Mouse (Mus musculus): ENCODE measurements at regions not wholly inside any gene's neighbourhood (a gene's known extent, or its start where the extent isn't known, plus 50 kb on each side); places are given as distances from the start of the nearest gene placed in this dataset.

DNA sequence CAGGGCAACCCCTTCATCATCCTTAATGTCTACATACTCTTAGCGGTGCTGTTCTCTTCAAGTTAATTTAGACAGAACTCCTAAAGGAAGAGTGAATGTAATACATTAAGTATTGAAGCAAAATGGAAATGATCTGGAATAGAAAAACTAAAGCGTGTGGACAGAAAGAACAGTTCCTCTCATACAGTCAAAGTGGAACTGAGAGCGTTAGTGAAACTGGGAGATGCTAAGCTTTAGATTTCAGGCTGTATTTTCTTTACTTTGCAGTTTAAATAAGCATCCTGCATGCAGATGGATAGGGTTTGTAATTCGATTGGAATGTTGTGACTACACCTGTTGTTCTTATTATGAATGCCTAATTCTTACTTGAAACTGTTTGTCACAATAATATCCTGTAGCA is 286.5 kb upstream of the Pitrm1 start:
- DNase-seq, result no peak

DNA sequence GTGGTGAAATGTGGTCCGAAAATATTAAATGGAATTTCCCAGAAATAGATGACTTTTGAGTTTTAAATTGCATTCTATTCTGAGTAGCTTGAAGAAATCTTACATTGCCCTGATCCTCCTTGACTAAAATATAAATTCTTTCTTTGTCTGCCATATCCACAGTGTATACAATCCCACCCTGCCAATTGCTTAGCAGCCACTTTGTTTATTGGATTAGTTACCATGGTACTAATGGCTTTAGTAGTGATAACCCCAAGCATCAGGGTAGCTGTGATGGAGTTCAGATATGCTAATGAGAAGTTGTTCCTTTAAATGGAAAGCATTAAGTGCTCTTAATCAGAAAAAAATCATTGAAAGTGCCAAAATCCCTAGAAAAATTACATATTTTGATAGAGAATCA is 277.4 kb upstream of the Pitrm1 start:
- DNase-seq, result no peak

DNA sequence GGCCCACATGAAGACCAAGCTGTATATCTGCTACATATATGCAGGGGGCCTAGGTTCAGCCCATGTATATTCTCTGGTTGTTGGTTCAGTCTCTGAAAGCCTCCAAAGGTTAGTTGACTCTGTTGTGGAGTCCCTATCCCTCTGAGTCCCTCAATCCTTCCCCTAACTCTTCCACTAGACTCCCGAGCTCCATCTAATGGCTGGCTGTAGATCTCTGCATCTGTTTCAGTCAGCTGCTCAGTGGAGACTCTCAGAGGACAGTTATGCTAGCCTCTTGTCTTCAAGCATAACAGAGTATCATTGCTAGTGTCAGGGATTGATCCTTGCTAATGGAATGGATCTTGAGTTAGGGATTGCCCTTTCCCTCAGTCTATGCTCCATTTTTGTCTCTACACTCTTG is 275.0 kb upstream of the Pitrm1 start:
- DNase-seq, result no peak

DNA sequence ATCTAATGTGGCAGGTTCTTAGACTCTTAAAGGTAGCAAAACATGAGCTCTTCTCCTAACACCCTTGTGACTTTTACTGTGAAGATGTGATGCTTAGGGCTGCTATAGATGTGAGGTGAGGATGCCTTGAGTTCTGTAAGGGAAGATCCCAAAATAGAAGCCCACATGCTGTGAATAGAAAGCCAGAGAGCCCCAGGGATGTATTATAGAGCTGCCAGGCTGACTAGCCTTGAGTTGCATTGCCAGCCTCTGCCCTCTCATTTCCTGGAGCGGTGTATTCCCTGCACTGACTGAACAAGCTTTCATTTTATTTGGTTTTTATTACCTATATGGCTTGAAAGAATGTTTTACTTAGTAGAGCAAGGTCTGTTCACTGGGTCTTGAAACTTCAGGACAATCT is 267.9 kb upstream of the Pitrm1 start:
- no peak for DNase-seq

DNA sequence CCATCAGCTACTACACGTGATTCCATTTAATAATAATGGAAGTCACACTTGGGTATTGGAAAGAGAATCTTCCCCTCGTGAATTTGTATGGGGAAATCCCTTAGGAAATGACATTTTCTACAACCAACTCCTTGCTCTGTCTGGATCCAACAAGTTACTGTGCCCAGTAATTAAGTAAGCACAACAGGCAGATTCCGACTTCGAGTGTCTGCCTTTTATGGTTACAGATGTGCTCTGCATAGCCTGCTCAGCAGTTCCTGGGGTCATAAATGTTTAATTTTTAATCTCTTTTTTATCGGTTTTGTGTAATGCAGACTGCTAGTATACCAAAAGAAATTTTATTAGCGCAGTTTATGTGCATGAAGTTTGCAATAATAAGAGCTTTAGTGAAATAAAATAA is 259.8 kb upstream of the Pitrm1 start:
- no peak for DNase-seq

DNA sequence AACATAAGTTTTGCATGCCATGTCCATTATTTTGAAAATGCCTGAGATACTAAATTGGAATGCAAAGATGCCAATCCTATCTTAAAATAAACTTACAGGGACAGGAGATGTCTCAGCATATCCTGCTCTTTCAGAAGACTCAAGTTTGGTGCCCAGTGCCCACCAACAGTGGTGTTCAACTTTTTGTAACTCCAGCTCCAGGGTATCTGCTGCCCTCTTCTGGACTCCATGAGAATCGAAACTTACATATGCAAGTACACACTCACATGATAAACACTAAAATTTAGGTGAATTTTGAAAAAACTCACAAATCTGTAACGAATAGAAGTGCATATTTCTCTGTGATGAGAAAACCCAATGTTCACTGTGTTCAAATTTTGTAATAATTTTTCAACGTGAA is 255.9 kb upstream of the Pitrm1 start:
- DNase-seq, result no peak

DNA sequence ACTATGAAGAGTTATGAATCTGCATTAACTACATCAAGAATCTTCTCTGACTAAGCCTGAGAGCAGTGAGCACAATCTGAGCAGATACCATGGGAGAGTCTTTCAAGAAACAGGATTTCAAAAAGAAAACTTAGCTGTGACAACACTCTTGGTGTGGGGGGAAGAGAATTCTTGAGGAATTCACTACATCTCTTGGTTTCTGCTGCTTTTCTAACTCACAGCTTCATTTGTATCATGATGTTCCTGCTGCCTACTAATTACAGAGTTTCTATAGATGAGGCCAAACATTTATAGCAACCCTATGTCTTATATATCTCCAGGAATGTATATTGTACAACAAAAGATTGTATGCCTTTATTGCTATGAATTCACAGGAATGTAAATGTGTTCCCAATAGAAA is 242.2 kb upstream of the Pitrm1 start:
- DNase-seq, result no peak

DNA sequence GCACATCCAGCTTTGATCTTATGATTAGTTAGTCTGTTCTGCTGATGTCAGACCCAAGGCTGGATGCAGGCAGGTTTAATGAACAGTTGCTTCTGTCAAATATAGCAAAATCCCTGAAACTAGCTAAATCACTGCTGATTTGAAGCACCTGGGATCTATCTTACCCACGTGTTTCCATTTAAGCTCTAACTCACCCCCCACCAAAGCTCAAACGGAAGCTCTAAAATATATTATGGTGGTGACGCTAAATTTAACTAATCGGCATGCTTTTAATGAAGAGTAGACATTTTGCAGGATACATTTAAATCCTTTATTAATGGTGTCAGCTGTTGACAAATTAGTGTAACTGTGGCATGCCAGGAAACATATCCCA is 241.3 kb upstream of the Pitrm1 start:
- DNase-seq, result no peak

DNA sequence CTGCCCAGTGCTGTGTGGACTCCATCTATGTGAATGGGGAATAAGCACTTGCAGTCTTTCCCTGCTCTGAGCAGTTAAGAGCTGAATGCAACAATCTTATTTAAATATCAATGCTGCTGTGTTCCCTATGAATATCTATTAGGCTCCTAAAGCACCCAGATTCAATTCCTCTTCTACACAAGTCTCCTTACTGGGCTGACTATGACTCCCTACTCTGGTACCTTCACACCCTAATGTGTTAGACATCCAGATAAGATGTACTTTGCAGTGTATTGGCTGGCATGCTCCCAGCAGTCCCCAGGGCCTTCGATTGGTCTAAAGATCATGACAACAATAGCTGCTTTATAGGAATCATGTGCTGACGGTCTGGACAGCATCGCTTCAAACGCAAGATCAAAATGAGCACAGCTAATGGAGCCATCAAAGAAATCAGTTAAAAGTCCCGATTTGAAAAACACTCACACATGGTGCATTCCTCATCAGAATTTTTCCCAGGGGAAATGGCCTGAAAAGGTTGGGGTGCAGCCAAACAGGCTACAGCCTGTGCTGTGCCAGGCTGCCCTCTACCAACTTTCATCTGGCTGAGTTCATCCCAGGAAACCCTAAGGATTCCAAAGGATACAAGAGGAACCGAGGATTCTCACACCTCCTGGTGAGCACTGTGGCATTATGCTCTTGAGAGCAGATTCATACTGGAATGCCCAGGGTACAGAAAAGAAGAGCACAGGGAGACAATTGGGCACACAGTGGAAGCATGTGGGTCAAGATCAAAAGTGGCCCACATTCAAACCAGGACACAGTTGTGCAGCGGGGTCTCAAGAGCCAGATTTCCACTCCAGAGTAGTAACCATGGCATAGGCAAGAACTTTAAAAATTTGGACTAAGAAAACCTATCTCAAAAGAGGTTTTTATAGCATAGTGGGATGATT is 240.7 kb upstream of the Pitrm1 start:
- no peak for DNase-seq

DNA sequence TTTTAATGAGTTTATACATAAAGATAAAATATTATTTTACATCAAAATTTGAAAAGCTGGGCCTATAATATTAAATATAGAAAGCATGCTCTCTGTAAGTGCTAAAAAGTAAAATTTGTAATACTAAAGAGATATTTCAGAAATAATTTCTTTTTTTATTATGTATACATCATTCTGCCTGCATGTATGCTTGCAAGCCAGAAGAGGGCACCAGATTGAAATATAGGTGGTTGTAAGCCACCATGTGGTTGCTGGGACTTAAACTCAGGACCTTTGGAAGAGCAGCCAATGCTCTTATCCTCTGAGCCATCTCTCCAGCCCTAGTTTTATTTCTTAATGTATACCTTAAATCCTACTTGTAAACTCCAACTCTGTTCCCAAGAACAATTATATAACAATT is 231.7 kb upstream of the Pitrm1 start:
- DNase-seq, result no peak

DNA sequence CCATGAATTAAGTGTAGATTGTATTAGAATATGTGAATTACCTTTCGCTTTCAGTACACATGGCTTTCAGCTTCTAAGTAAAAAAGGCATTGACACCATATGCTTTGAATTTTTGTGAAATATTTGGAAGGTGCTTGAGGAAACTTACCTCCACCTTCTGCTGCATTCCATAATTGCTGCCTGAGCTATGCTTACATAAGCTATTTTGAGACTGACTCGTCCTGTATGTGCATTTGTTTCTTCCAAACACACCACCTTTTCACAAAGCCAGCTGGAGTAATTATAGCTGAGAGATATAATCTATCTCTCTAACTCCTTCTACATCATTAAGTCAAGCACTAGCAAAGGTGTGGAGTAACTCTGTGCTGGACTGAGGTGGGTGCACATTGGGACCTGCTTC is 224.0 kb upstream of the Pitrm1 start:
- no peak for DNase-seq

DNA sequence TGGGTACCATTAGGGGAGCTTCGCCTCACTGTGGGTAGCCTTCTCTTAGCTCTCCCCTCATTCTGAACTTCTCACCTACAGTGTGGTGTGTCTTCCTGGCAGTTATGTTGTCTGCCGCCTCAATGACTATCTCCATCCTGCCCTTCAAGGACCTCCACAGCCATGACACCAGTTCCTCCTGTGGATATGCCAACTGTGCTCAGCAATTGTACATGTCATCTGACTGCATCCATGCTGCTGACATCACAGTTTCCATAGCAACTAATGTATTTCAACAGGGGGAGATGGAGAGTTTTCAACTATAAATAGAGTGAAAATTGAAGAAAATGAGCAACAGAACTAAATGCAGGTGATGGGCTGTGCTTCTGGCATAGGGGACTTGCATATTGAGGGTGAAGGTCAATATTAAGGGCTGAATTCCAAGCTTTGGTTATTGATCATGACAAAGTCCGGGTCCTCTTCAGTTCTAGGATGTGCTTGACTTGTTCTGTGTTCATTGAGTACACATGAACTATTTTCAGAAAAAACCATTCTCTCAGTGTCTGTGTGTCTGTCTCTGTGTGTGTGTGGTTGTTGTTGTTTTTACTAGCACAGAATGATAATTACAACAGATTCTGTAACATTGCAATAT is 217.5 kb upstream of the Pitrm1 start:
- no peak for DNase-seq

DNA sequence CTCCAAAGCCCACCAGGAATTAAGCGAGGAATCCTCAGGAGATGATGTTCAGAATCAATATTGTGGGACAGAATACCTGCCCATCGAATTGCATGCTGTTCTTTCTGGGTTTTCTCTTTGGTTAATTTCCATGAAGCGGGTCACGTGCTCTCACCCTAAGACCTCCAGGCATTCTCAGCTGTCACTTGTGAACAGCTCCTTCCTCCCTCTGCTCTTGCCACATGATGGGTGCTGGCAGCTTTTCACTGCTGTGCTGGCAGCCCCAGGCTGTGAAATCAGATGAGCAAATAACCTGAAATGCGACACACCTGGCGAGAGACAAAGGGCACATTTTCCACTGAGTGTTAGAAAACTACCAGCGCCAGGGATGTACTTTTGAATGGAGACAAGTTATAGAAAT is 207.8 kb upstream of the Pitrm1 start:
- DNase-seq, result no peak

DNA sequence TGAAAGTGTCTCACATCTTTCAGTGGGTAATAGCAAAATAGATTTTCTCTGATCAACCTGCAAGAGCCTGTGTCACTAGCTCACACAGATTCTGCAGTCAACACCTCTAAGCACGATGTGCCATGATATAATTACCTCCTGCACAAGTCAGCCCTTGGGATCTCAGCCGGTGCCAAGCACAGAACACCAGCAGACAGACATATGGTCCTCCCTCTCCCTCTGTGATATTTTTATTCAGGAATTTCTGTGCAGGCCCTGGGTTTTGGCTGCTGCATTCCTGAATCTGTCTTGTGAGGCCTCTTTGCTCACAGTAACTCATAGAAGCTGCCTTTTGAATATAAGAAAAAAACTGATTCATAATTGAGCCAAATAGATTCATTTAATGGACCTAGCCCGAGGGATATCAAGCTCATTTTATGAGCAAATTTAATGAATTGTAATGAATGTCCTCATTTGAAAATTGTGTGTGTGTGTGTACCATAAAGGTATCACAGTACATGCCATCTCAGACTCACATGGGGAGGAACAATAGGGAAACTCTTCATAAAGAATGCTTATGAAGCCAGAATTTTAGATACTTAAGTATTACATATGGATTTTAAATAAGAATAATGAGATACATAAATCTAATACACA is 206.7 kb upstream of the Pitrm1 start:
- no peak for DNase-seq

DNA sequence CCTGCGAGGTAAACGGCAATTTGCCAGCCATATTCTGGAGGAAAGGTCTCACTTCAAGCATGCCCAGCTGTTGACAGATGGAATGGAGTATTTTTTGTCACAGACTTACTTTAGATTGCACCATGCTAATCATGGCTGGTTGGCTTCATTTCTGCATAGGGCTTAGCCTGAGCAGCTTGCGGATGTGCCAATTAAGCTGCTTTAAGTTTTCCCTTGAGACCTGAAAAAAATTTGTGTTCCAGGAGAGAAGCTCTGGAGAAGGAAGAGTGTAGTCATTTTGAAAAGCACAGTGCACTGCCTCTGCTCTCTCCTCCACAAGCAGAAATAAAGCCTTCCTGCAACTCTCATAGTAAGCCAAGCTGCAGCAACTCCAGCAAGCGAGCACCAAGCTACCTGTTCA is 182.8 kb upstream of the Pitrm1 start:
- DNase-seq, result no peak

DNA sequence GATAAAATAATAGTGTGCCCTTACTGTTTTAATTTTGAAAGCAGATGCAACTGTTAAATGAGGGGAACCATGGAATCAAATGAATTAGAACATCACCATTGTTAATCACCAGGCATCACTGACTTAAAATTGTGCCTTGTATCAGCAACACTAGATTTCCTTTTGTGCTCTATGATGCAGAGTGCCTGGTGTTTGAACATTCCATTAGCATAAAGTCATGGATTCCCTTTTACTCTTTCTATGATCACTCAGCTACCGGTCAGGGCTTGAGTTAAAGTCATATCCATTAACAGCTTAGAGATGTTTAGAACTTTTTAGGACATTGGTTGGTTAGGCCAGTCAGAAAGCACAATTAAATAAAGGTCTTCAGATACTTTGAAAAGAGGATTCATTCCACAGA is 180.3 kb upstream of the Pitrm1 start:
- DNase-seq, result no peak

DNA sequence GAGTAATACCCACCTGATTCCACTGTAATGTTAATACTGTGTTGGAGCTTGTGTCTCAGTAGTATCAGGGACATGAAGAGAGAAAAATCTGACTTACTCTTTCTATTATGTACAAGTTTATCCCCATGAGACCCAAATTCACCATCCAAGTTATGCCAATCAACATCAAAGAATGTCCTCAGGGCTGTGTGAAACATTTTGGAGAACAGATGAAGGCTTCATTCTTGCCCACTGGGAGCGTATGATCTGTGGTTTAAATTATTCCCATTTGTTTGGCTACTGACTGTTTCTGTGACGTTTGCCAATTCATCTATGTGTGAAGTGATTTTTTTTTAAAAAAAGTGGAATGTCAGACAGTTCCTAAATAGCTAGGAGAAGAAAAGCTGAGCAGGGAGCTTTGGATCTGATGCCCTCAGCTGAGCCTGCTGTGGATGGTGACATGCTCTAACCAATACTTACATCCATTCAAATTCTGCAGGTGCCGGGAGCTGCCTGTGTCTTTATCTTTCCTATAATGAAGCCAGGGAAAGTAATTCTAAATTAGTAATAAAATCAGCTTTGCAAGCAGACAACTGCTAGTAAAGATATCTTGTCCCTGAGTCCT is 173.3 kb upstream of the Pitrm1 start:
- DNase-seq, result no peak

DNA sequence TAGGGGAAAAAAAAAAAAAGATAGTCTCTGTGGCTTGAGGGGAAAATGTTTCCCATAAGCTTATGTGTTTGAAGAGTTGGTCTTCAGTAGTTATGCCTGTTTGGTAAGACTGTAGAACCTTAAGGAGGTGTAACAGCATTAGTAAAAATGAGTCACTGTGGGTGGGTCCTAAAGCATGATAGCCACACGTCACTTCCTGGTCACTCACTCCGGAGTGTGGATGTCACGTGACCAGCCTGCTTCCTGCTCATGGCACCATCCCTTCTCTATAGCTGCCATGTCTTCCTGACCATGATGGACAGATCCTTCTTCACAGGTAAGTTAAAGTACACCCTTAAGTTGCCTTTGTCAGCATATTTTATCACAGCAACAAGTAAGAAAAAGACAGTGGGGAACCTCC is 170.0 kb upstream of the Pitrm1 start:
- no peak for DNase-seq

DNA sequence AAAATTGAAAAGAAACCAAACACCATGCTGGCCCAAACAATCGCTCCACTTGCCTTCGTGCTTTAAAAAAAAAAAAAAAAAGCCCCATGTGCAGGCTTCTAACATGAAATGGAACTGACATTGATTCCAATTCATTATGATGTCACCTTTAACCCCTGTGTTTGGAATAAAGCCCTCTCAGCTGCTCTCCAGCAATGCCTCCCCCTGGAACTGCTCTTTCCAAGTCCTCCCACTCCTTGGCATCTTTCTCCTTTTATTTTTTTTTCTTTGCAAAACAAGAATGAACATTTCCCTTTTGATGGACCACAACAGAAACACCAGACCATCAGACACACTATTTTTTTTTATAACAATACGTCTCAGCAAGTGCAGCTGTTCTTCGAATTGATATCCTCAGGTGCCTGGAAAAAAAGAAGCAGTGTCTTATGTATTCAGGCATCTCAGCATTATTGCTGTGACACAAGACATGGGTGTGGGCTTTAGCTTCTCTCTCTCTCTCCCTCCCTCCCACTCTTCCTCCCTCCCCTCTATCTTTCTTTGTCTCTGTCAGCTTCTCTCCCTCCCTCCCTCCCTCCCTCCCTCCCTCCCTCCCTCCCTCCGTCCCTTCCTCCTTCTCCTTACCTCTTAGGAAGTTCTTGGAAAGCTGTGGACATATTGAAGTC is 152.3 kb upstream of the Pitrm1 start:
- DNase-seq, result no peak

DNA sequence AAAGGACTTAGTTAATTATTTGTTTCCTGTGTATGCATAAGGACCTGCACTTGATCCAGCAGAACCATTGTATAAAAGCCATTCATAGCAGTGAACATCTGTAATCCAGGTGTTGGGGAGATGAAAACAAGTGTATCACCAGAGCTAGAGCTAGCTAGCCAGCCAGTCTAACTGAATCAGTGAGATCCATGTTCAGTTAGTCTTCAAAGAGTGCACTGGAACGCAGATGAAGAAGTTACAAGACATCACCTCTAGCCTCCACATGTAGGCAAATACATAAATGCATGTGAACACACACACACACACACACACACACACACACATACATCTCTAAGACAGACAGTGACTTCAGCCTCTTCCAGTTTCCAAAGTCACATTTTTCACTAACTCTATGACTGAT is 150.3 kb upstream of the Pitrm1 start:
- no peak for DNase-seq

DNA sequence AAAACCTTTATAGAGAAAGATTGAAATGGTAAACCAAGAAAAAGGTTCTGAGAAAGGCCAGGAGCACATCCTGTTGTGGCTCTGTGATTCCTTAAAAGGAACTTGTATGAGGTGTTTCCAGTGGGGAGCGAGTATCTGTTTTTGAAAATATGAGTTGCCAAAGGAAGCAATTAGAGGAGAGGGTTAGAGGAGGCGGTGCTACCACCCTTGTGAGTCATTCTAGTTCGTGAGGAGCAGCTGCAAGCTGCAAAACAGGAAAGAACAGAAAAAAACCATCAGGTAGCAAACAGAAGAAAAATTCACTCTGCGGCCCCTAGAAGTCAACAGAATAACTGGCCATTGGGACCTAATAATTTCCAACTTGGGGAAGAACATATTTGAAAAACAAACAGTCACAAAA is 116.1 kb upstream of the Pitrm1 start:
- DNase-seq, result no peak

DNA sequence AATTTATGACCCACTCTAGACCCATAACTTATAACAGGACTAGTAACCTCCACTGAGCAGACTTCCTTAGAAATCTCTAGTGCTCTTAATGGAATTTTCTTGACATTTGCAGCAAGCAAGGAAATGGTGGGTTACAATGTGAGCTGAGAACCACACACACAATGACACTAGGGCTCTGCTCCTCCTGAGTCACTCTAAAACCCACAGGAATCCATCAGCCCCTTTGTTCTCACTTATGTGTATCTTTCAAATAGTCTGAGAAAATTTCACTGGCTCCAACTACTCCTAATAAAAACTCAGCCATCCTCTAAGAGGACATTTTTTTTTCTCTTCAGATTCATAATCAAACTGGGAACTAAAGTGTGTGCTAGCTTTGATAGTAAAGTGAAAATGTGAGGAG is 101.0 kb upstream of the Pitrm1 start:
- DNase-seq, result no peak

DNA sequence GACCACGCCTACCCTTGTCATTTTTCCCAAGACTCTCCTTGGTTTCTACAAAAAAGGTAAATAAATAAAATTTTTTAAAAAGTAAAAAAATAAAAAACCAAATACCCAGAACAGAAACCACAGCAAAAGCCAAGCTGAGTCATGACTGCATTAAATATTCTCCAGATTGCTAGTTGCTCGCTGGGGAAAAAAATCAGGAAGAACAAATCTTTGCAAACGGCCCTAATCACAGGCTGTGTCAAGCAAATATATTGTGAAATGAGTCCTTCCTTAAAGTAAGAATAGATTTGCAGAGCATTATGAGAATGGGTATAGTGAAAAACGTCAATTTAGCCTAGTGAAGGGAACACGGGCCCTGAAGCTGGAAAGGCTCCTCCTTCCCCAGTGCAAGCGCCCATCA is 86.6 kb upstream of the Pitrm1 start:
- DNase-seq, result no peak

Data from cerebellum, adult 8-10 months (tissue).